Comparison of ENCODE assay signal across 11 mouse cellular contexts in genomic region chr11:106535660-106536252, GRCm38 (mm10). TPM values are rescaled to one million over a fixed set of nuclear protein-coding genes. Genes with fewer than 3 reads are reported as not detected.
DNase-seq lines count a peak whose midpoint lies in the region; ATAC-seq lines count a peak whose summit lies in the region.
"Had no signal": no experiment of that assay in that cellular context is flagged by ENCODE, and none has a peak within 500 bp of the region (broad histone marks: within the 10 kb centered on the region; RNA-seq: fewer than 3 reads in every experiment).

No protein-coding gene starts in this region.

- H3K9ac ChIP-seq in kidney, embryonic 15.5 days, result no peak overlapping the region
- H3K9ac ChIP-seq: liver, embryonic 15.5 days had no signal

- no peak overlapping the region for H3K4me2 ChIP-seq in kidney, embryonic 15.5 days

- no peak overlapping the region for H3K4me3 ChIP-seq in kidney, embryonic 15.5 days (replicated peaks)
- no peak overlapping the region for H3K4me3 ChIP-seq in embryonic facial prominence, embryonic 10.5 days
- H3K4me3 ChIP-seq: erythroblast, embryonic 14.5 days; liver, embryonic 15.5 days had no signal

- H3K9me3 ChIP-seq in kidney, embryonic 15.5 days (replicated peaks), result no peaks in the 10 kb centered on the region
- no peaks in the 10 kb centered on the region for H3K9me3 ChIP-seq in embryonic facial prominence, embryonic 10.5 days
- H3K9me3 ChIP-seq: liver, embryonic 15.5 days had no signal

- DNase-seq in heart, adult 11 months, result peak; percentile 90
- DNase-seq in heart, postnatal 25 days (ENCODE audit: low spot score), result no peak
- DNase-seq in kidney, adult 8-10 months, result no peak
- DNase-seq in embryonic facial prominence, embryonic 10.5 days (ENCODE audit: low spot score), result no peak
- no peak for DNase-seq in urinary bladder, postnatal 25 days (ENCODE audit: low spot score)
- DNase-seq in urinary bladder, postnatal 14 days (ENCODE audit: low spot score), result no peak
- DNase-seq: adrenal gland, postnatal 25 days had no signal

- peak overlapping the region; percentile 62; the same call in 1 of the 2 replicates for H3K27ac ChIP-seq in kidney, embryonic 15.5 days
- 0 out of 2 replicates have a peak overlapping the region, but pooled peaks have one; percentile 30 for H3K27ac ChIP-seq in embryonic facial prominence, embryonic 10.5 days (replicated peaks)

- intact Hi-C loops in heart, postnatal 25 days (cut with DNase I), result loop anchor here (5.0 kb wide), 1 partner anchor 92 kb away; no protein-coding TSS in a partner anchor

- peaks cover 38% of the 10 kb centered on the region for H3K4me1 ChIP-seq in kidney, embryonic 15.5 days
- H3K4me1 ChIP-seq in embryonic facial prominence, embryonic 10.5 days, result peaks cover 33% of the 10 kb centered on the region

- H3K36me3 ChIP-seq in kidney, embryonic 15.5 days, result peaks cover 4% of the 10 kb centered on the region
- H3K36me3 ChIP-seq in embryonic facial prominence, embryonic 10.5 days (replicated peaks), result peaks cover 15% of the 10 kb centered on the region

- WGBS in kidney, embryonic 15.5 days, result 79% methylated on average over 9 of the region's 9 CpGs
- 88% methylated on average over 9 of the region's 9 CpGs for WGBS in embryonic facial prominence, embryonic 10.5 days

- no peak for ATAC-seq in kidney, embryonic 15.5 days (replicated peaks; ENCODE audit: low FRiP score)
- ATAC-seq in megakaryocyte, adult 5-6 weeks (ENCODE audit: poor library complexity, severe bottlenecking), result 0 out of 2 replicates have a peak, but pooled peaks have one; percentile 4

- no peaks in the 10 kb centered on the region for H3K27me3 ChIP-seq in kidney, embryonic 15.5 days
- H3K27me3 ChIP-seq in embryonic facial prominence, embryonic 10.5 days (replicated peaks; ENCODE audit: low read depth, poor library complexity, severe bottlenecking), result no peaks in the 10 kb centered on the region
- H3K27me3 ChIP-seq: liver, embryonic 15.5 days had no signal

RNA-seq across cellular contexts. Expression of gene Ern1, which starts 48.1 kb away (rescaled TPM):
- total RNA-seq in heart, postnatal 25 days (2021), result 10 to 100 TPM; 10.0 to 10.2 TPM
- polyA plus RNA-seq in kidney, embryonic 15.5 days (2015; fragmentation: Nextera tagmentation; extraction: Ambion mirVana), result 6.6 and 7.0 TPM in 2 replicates
- 5.4 and 5.5 TPM in 2 replicates for polyA plus RNA-seq in embryonic facial prominence, embryonic 10.5 days (2016; fragmentation: Nextera tagmentation; extraction: Ambion mirVana)
- 37.9 and 43.1 TPM in 2 replicates for total RNA-seq in megakaryocyte, adult 5-6 weeks (2015)
- total RNA-seq in megakaryocyte, adult 5-6 weeks (2017), result 28.8 and 35.0 TPM in 2 replicates
